In the genomic region with DNA sequence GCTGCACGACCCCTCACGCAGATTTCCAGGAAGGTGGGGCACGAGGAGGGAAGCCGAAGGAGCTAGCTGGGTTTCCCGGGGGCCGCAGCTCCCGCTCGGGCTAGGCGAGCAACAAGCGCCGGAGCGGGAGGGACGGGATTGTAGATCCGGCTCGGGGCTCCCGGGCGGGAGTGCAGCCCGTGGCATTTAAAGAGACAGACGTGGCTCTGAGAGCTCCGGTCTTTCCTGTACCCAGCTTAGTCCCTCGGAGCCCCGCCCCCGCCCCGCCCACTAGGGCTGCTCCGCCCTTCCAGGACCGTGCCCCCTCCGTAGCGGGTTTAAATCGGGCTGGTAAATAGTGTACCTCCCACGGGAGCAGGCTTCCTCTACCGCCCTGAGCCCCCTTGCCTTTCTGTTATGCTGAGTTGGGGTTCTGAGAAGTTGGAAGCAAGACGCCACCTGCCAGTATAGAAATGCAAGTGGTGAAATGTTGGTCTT, we compare ENCODE assay signal across 8 mouse cellular contexts. TPM values are rescaled to one million over a fixed set of nuclear protein-coding genes. Genes with fewer than 3 reads are reported as not detected.
DNase-seq lines count a peak whose midpoint lies in the region; ATAC-seq lines count a peak whose summit lies in the region.

No protein-coding gene starts in this region.

- ATAC-seq in hindbrain, embryonic 12.5 days (ENCODE audit: low FRiP score), result peak; percentile 87

- DNase-seq in Muller cell, postnatal 12 days (ENCODE audit: inconsistent ontology term), result peak; percentile 97
- DNase-seq in cerebellum, adult 9-11 months, result peak; percentile 56
- peak; percentile 89 to 90 for DNase-seq in frontal cortex, postnatal 10 days (ENCODE audit: low spot score in 2 of 2)
- peak; percentile 86 to 92 for DNase-seq in layer of hippocampus, postnatal 14 days (ENCODE audit: low spot score in 2 of 2)
- DNase-seq in lung, postnatal 10 days, result peak; percentile 95
- peak; percentile 85 for DNase-seq in ovary, postnatal 14 days (ENCODE audit: low spot score)
- DNase-seq in thymus, postnatal 10 days (ENCODE audit: low spot score in 2 of 2), result peak; percentile 88 to 93

- peak overlapping the region; percentile 100 for H3K4me2 ChIP-seq in hindbrain, embryonic 12.5 days (replicated peaks)

- H3K27ac ChIP-seq in hindbrain, embryonic 12.5 days, result peak overlapping the region; percentile 73

- peak overlapping the region; percentile 70 for H3K9ac ChIP-seq in hindbrain, embryonic 12.5 days

- H3K36me3 ChIP-seq in hindbrain, embryonic 12.5 days, result no peaks in the 10 kb centered on the region

- H3K27me3 ChIP-seq in hindbrain, embryonic 12.5 days, result 0 out of 2 replicates have a peak, but pooled peaks cover 7% of the 10 kb centered on the region

- peaks cover 19% of the 10 kb centered on the region for H3K4me1 ChIP-seq in hindbrain, embryonic 12.5 days

- peak overlapping the region; percentile 62 for H3K4me3 ChIP-seq in hindbrain, embryonic 12.5 days

- H3K9me3 ChIP-seq in hindbrain, embryonic 12.5 days (replicated peaks), result no peaks in the 10 kb centered on the region

- WGBS in hindbrain, embryonic 12.5 days, result under 1% methylated on average over 32 of the region's 32 CpGs

RNA-seq across cellular contexts. Expression of gene Fam84b, which starts 28.8 kb away (rescaled TPM):
- polyA plus RNA-seq in hindbrain, embryonic 12.5 days (2016; fragmentation: Nextera tagmentation; extraction: Ambion mirVana), result 15.0 and 15.9 TPM in 2 replicates
- total RNA-seq in layer of hippocampus, postnatal 14 days (2021), result 10 to 100 TPM; 10.8 to 14.9 TPM

Comparison
In these comparisons a context has a peak if more than half of its experiments do, and no peak if none do; other contexts are left out.
1. Peak in every context shown above with its lines: DNase-seq, ATAC-seq, H3K4me3 ChIP-seq and H3K27ac ChIP-seq.